Mouse (Mus musculus): ENCODE measurements at regions not wholly inside any gene's neighbourhood (a gene's known extent, or its start where the extent isn't known, plus 50 kb on each side); places are given as distances from the start of the nearest gene placed in this dataset.

GRCm38 (mm10) chr13:118603474-118603873 lies 66.1 kb upstream of the Fgf10 start:
- no peak for DNase-seq

GRCm38 (mm10) chr13:118596856-118597255 lies 72.7 kb upstream of the Fgf10 start:
- peak; percentile 35 for DNase-seq

- no peak for DNase-seq
These were observed 73.3 kb upstream of the Fgf10 start for GRCm38 (mm10) chr13:118596218-118596795.

GRCm38 (mm10) chr13:118592074-118592473 lies 77.5 kb upstream of the Fgf10 start:
- DNase-seq: no peak

- DNase-seq: no peak
These were observed 97.0 kb upstream of the Fgf10 start for GRCm38 (mm10) chr13:118572555-118572954.

GRCm38 (mm10) chr13:118565219-118565833 lies 104.3 kb upstream of the Fgf10 start:
- no peak for DNase-seq

- no peak for DNase-seq
These were observed 110.6 kb upstream of the Fgf10 start for GRCm38 (mm10) chr13:118558966-118559365.

GRCm38 (mm10) chr13:118552029-118552428 lies 117.6 kb upstream of the Fgf10 start:
- DNase-seq: no peak

GRCm38 (mm10) chr13:118538742-118539141 lies 130.8 kb upstream of the Fgf10 start:
- no peak for DNase-seq

GRCm38 (mm10) chr13:118513961-118514360 lies 126.9 kb upstream of the Mrps30 start:
- no peak for DNase-seq

- DNase-seq: no peak
These were observed 119.1 kb upstream of the Mrps30 start for GRCm38 (mm10) chr13:118506136-118506535.

GRCm38 (mm10) chr13:118490610-118491009 lies 103.6 kb upstream of the Mrps30 start:
- DNase-seq: no peak

GRCm38 (mm10) chr13:118483031-118483430 lies 96.0 kb upstream of the Mrps30 start:
- no peak for DNase-seq

- no peak for DNase-seq
These were observed 93.2 kb upstream of the Mrps30 start for GRCm38 (mm10) chr13:118480237-118480636.

GRCm38 (mm10) chr13:118478487-118478886 lies 91.4 kb upstream of the Mrps30 start:
- no peak for DNase-seq

GRCm38 (mm10) chr13:118472578-118472977 lies 85.5 kb upstream of the Mrps30 start:
- DNase-seq: no peak

GRCm38 (mm10) chr13:118459672-118460384 lies 72.8 kb upstream of the Mrps30 start:
- no peak for DNase-seq

- no peak for DNase-seq
These were observed 62.1 kb upstream of the Mrps30 start for GRCm38 (mm10) chr13:118448977-118449705.

- DNase-seq: no peak
These were observed 54.4 kb upstream of the Mrps30 start for GRCm38 (mm10) chr13:118441322-118442064.

All from liver (tissue).